ENCODE assay signal across 8 mouse cellular contexts in genomic region chr4:57294971-57295656, GRCm38 (mm10). TPM values are rescaled to one million over a fixed set of nuclear protein-coding genes. Genes with fewer than 3 reads are reported as not detected.
DNase-seq lines count a peak whose midpoint lies in the region; ATAC-seq and TF ChIP-seq lines count a peak whose summit lies in the region.

No protein-coding gene starts in this region.

- H3K4me1 ChIP-seq in hindbrain, postnatal 0 days (ENCODE audit: insufficient read depth, low read length), result peaks cover 12% of the 10 kb centered on the region; the same call in 1 of the 2 replicates
- peaks cover 12% of the 10 kb centered on the region; the same call in 1 of the 2 replicates for H3K4me1 ChIP-seq in hindbrain, embryonic 12.5 days
- peaks cover 11% of the 10 kb centered on the region for H3K4me1 ChIP-seq in heart, adult 2 months (ENCODE audit: control insufficient read depth, insufficient read depth, low read length)
- peaks cover 18% of the 10 kb centered on the region for H3K4me1 ChIP-seq in stomach, embryonic 14.5 days (ENCODE audit: control insufficient read depth, insufficient read depth, low read length)

- WGBS in hindbrain, postnatal 0 days, result 45% methylated on average over 9 of the region's 9 CpGs
- WGBS in hindbrain, embryonic 12.5 days, result 62% methylated on average over 9 of the region's 9 CpGs
- 27% methylated on average over 9 of the region's 9 CpGs for WGBS in heart, adult 2 months
- WGBS in stomach, embryonic 14.5 days, result 53% methylated on average over 9 of the region's 9 CpGs

- no peaks in the 10 kb centered on the region for H3K36me3 ChIP-seq in hindbrain, postnatal 0 days (ENCODE audit: insufficient read depth, low read length)
- H3K36me3 ChIP-seq in hindbrain, embryonic 12.5 days, result no peaks in the 10 kb centered on the region
- no peaks in the 10 kb centered on the region for H3K36me3 ChIP-seq in heart, adult 2 months (ENCODE audit: control insufficient read depth, insufficient read depth, low read length)
- H3K36me3 ChIP-seq in stomach, embryonic 14.5 days (ENCODE audit: control insufficient read depth, insufficient read depth, low read length), result no peaks in the 10 kb centered on the region

- peak; percentile 75 for ATAC-seq in hindbrain, postnatal 0 days
- ATAC-seq in hindbrain, embryonic 12.5 days (ENCODE audit: low FRiP score), result no peak
- peak; percentile 62 for ATAC-seq in cerebellum, adult (ENCODE audit: insufficient number of reproducible peaks, low FRiP score, low TSS enrichment)
- no peak for ATAC-seq in stomach, embryonic 14.5 days (ENCODE audit: insufficient number of reproducible peaks, insufficient read depth, low FRiP score, low read depth)

- TF ChIP-seq POLR2A in heart, adult 2 months (IDR thresholded peaks at IDR 0.05; ENCODE audit: insufficient read depth, low read depth, low read length), result peak; percentile 53; the same call in 1 of the 2 replicates

- no peak overlapping the region for H3K4me2 ChIP-seq in hindbrain, postnatal 0 days (ENCODE audit: low read depth, low read length)
- H3K4me2 ChIP-seq in hindbrain, embryonic 12.5 days (replicated peaks), result no peak overlapping the region
- H3K4me2 ChIP-seq in stomach, embryonic 14.5 days (replicated peaks; ENCODE audit: low read depth, low read length), result no peak overlapping the region

- H3K9ac ChIP-seq in hindbrain, postnatal 0 days (replicated peaks; ENCODE audit: low read length), result no peak overlapping the region
- no peak overlapping the region for H3K9ac ChIP-seq in hindbrain, embryonic 12.5 days
- no peak overlapping the region for H3K9ac ChIP-seq in heart, adult 2 months (ENCODE audit: low read depth, low read length)
- no peak overlapping the region for H3K9ac ChIP-seq in stomach, embryonic 14.5 days (replicated peaks; ENCODE audit: low read depth, low read length)

- DNase-seq in hindbrain, postnatal 0 days (ENCODE audit: low spot score), result peak; percentile 69
- DNase-seq in heart, adult 2 months, result peak; percentile 80 to 87
- DNase-seq in kidney, postnatal 36 days, result peak; percentile 83
- DNase-seq in layer of hippocampus, adult 2 months (ENCODE audit: low spot score in 2 of 2), result no peak
- DNase-seq in left cerebral cortex, postnatal 14 days (ENCODE audit: low spot score in 2 of 2), result no peak

- no peaks in the 10 kb centered on the region for H3K79me2 ChIP-seq in heart, adult 2 months (replicated peaks; ENCODE audit: control insufficient read depth, insufficient read depth, low read length)

- H3K27ac ChIP-seq in hindbrain, postnatal 0 days, result no peak overlapping the region
- no peak overlapping the region for H3K27ac ChIP-seq in hindbrain, embryonic 12.5 days
- H3K27ac ChIP-seq in heart, adult 2 months, result peak overlapping the region; percentile 74
- H3K27ac ChIP-seq in stomach, embryonic 14.5 days (ENCODE audit: low read length), result 0 out of 2 replicates have a peak overlapping the region, but pooled peaks have one; percentile 8
- H3K27ac ChIP-seq in layer of hippocampus, adult 2 months, result no peak overlapping the region

- no peaks in the 10 kb centered on the region for H3K9me3 ChIP-seq in hindbrain, postnatal 0 days (ENCODE audit: low read length)
- H3K9me3 ChIP-seq in hindbrain, embryonic 12.5 days (replicated peaks), result no peaks in the 10 kb centered on the region
- no peaks in the 10 kb centered on the region for H3K9me3 ChIP-seq in stomach, embryonic 14.5 days (ENCODE audit: control insufficient read depth, low read depth, low read length)

- no peak overlapping the region for H3K4me3 ChIP-seq in hindbrain, postnatal 0 days (ENCODE audit: low read length)
- no peak overlapping the region for H3K4me3 ChIP-seq in hindbrain, embryonic 12.5 days
- H3K4me3 ChIP-seq in heart, adult 2 months, result no peak overlapping the region
- H3K4me3 ChIP-seq in stomach, embryonic 14.5 days (ENCODE audit: low read depth, low read length), result no peak overlapping the region
- no peak overlapping the region for H3K4me3 ChIP-seq in layer of hippocampus, adult 2 months

- intact Hi-C loops in heart, adult 2 months (cut with DNase I), result no loop called here
- intact Hi-C loops in left cerebral cortex, postnatal 14 days (cut with DNase I), result no loop called here

- TF ChIP-seq CTCF in hindbrain, postnatal 0 days (IDR thresholded peaks at IDR 0.05; ENCODE audit: low read depth), result no peak
- TF ChIP-seq CTCF in heart, adult 2 months (IDR thresholded peaks at IDR 0.05), result no peak
- no peak for TF ChIP-seq CTCF in layer of hippocampus, adult 2 months (conservative IDR thresholded peaks at IDR 0.05)

- no peaks in the 10 kb centered on the region for H3K27me3 ChIP-seq in hindbrain, postnatal 0 days (ENCODE audit: insufficient read depth, low read length)
- peaks cover 44% of the 10 kb centered on the region for H3K27me3 ChIP-seq in hindbrain, embryonic 12.5 days
- no peaks in the 10 kb centered on the region for H3K27me3 ChIP-seq in heart, adult 2 months (ENCODE audit: control insufficient read depth, insufficient read depth, low read length)
- H3K27me3 ChIP-seq in stomach, embryonic 14.5 days (ENCODE audit: control insufficient read depth, insufficient read depth, low read length), result no peaks in the 10 kb centered on the region

- 0 out of 2 replicates have a peak, but pooled peaks have one; percentile 25 for TF ChIP-seq EP300 in heart, adult 2 months (IDR thresholded peaks at IDR 0.05; ENCODE audit: insufficient read depth, low read depth, low read length)

RNA-seq across cellular contexts. Expression of gene Ptpn3, which starts 6.5 kb away (rescaled TPM):
- 3.2 and 10.1 TPM in 2 replicates for total RNA-seq in hindbrain, postnatal 0 days (2014; rRNA removed)
- polyA plus RNA-seq in hindbrain, postnatal 0 days (2015; fragmentation: Nextera tagmentation; extraction: Ambion mirVana), result 2.8 and 3.4 TPM in 2 replicates
- polyA plus RNA-seq in hindbrain, embryonic 12.5 days (2016; fragmentation: Nextera tagmentation; extraction: Ambion mirVana), result 2.2 and 4.3 TPM in 2 replicates
- 10 to 100 TPM; 32.4 to 41.5 TPM for total RNA-seq in heart, adult 2 months (2021)
- 10.7 and 23.3 TPM in 2 replicates for polyA plus RNA-seq in heart, adult 2 months (2012; rRNA removed)
- polyA plus RNA-seq in stomach, embryonic 14.5 days (2014; fragmentation: Nextera tagmentation; extraction: Ambion mirVana), result 8.1 and 9.6 TPM in 2 replicates
- total RNA-seq in layer of hippocampus, adult 2 months (2021), result 10 to 100 TPM; 76.6 to 92.1 TPM
- total RNA-seq in left cerebral cortex, postnatal 14 days (2021), result 10 to 100 TPM; 37.9 to 51.9 TPM

Comparison
In these comparisons a context has a peak if more than half of its experiments do, and no peak if none do; other contexts are left out.
1. ATAC-seq: peak in hindbrain, postnatal 0 days (single experiment) and cerebellum, adult (single experiment); none in hindbrain, embryonic 12.5 days (single experiment) and stomach, embryonic 14.5 days (single experiment).
2. DNase-seq: peak in hindbrain, postnatal 0 days (single experiment), heart, adult 2 months (2 of 2) and kidney, postnatal 36 days (2 of 2); none in layer of hippocampus, adult 2 months (0 of 2) and left cerebral cortex, postnatal 14 days (0 of 2).
3. H3K27ac ChIP-seq: peak in heart, adult 2 months (single experiment) and stomach, embryonic 14.5 days (single experiment); none in hindbrain, postnatal 0 days (single experiment), hindbrain, embryonic 12.5 days (single experiment) and layer of hippocampus, adult 2 months (single experiment).